Mouse (Mus musculus) midbrain, embryonic 16.5 days (tissue): ENCODE measurements around the gene Scn5a. TPM values are rescaled to one million over a fixed set of nuclear protein-coding genes. Genes with fewer than 3 reads are reported as not detected.
A peak's percentile ranks its signal among the peaks of the same experiment; 100 is the strongest.

Experiments
- ATAC-seq: fragments of 200-750 bp; cut with Nextera tagmentation; 2 replicates; pipeline ENCODE4 v1.8.0; 2017; ENCODE audit warnings: moderate TSS enrichment
- H3K27ac ChIP-seq: fragments of 300-500 bp; sonication (generic); 2 replicates; pipeline ENCODE4 v1.5.1; 2014; ENCODE audit warnings: mild to moderate bottlenecking, low read length, mixed read lengths
- H3K27me3 ChIP-seq: fragments of 300-500 bp; sonication (generic); 2 replicates; pipeline ENCODE4 v1.6.1; 2014; ENCODE audit warnings: low read depth, low read length, mixed read lengths; ENCODE audit not compliant: control insufficient read depth, insufficient read depth
- H3K36me3 ChIP-seq: fragments of 300-500 bp; sonication (generic); 2 replicates; pipeline ENCODE4 v1.6.1; 2014; ENCODE audit warnings: mild to moderate bottlenecking, low read length, moderate library complexity, mixed read lengths; ENCODE audit not compliant: control insufficient read depth, insufficient read depth
- H3K4me1 ChIP-seq: fragments of 300-500 bp; sonication (generic); 2 replicates; pipeline ENCODE4 v1.6.1; 2014; ENCODE audit warnings: mild to moderate bottlenecking, low read length, mixed read lengths; ENCODE audit not compliant: control insufficient read depth, insufficient read depth
- H3K4me2 ChIP-seq: fragments of 300-500 bp; sonication (generic); 2 replicates; pipeline ENCODE4 v1.6.1; 2014; ENCODE audit warnings: mild to moderate bottlenecking, low read length, mixed read lengths
- H3K4me3 ChIP-seq: fragments of 300-500 bp; sonication (generic); 2 replicates; pipeline ENCODE4 v1.5.1; 2014; ENCODE audit warnings: low read depth, mild to moderate bottlenecking, low read length, moderate library complexity, mixed read lengths
- H3K9ac ChIP-seq: fragments of 300-500 bp; sonication (generic); 2 replicates; pipeline ENCODE4 v1.6.1; 2014; ENCODE audit warnings: low read depth, low read length, mixed read lengths
- H3K9me3 ChIP-seq: fragments of 300-500 bp; sonication (generic); replicated peaks from 2 replicates; pipeline ENCODE4 v1.6.1; 2014; ENCODE audit warnings: mild to moderate bottlenecking, low read length, mixed read lengths; ENCODE audit not compliant: control insufficient read depth, poor library complexity, severe bottlenecking
- WGBS: fragments of 180-500 bp; shearing (Covaris S2); extraction: QIAGEN DNeasy Blood & Tissue Kit; methylation state at CpG from one replicate; pipeline ENCODE4 v1.1.7; 2014; 5-methylcytosine and 5-hydroxymethylcytosine counted together
- polyA plus RNA-seq: library from polyadenylated mRNA; unstranded; fragments of >200 nt; fragmentation: Nextera tagmentation; extraction: Ambion mirVana; gene quantifications from 2 replicates; pipeline ENCODE4 v1.2.1, GENCODE M21; 2015

Gene Scn5a
- polyA plus RNA-seq, 1 experiment from 2014 or later = 0.40 TPM

DNA sequence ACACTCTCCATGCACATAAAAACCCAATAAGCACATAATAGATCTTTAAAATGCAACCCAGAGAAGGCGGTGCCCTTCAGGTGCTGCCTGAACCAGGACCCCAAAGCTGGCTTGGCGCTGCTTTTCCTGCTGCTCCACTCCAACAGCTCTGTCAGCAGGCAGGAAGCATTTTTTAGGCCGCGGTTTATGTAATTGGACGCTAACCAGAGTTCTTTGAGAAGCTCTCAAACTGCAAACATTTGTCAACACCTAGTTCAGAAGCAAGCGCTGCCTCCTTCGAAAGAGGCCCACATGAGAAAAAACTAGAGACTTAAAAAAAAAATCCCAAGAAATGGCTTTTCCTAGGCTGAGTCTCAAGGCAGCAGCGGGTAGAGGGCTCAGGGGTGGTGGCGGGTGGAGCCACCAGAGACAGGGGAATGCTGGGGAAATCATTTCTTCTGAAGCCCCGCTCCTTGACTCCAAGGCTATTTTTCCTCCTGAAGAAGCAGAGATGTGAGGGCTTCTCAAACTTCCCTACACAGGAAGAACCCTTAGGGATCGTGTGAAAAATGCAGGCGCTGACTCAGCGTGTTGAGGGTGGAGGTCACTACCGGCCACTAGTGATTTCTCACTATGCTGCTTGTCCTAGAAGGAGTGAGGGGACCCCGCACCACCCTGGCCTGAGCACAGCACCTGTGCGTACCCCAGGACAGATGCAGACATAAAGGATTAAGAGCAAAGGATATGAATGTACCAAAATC lies 19.1 kb downstream of the Scn5a start:
- WGBS = 82% methylated on average over 16 of the region's 16 CpGs
- H3K27me3 ChIP-seq = peaks cover 71% of the 10 kb centered on the region
- H3K27ac ChIP-seq = no peak overlapping the region
- H3K4me2 ChIP-seq = no peak overlapping the region
- H3K36me3 ChIP-seq = no peaks in the 10 kb centered on the region
- no peaks in the 10 kb centered on the region for H3K9me3 ChIP-seq
- ATAC-seq = no peak
- H3K4me3 ChIP-seq = no peak overlapping the region
- no peaks in the 10 kb centered on the region; the same call in 1 of the 2 replicates for H3K4me1 ChIP-seq
- H3K9ac ChIP-seq = no peak overlapping the region

DNA sequence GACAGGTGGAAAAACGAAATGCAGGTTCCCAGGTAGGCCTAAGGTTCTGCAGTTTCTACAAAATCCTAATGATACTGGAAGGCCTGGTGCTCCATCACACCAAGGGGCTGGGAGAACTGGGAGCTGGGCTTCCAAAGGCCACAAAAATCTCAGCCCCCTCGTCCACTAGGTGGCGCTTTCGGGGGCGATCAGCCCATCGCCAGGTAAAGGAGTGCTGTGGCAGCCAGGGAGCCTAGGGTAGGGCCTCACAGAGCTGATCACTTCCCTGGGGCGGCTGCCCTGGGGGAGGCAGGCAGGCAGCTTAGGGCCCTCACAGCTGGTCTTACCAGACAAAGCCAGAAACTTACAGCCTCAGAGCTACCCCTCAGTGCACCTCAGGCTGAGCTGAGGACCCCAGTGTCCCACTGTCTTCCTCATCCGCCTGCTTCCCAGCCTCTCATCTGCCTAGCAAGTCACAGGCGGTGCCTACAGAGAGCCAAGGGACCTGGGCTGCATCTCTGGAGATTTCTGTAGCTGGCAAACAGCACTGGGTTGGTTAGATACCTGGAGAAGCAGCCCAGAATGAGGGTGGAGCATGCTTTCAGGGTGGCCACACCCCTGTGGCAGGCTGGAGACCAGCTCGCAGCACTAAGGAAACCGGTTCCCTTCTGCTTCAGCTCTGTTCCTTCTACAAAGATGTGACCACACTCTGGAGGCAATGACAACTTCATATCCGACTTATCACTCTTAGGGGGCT lies 20.5 kb downstream of the Scn5a start:
- 18% methylated on average over 12 of the region's 12 CpGs for WGBS
- no peak for ATAC-seq
- peaks cover 69% of the 10 kb centered on the region for H3K27me3 ChIP-seq

GRCm38 (mm10) chr9:119556043-119556442 lies 22.8 kb downstream of the Scn5a start:
- H3K4me3 ChIP-seq = no peak overlapping the region
- peaks cover 68% of the 10 kb centered on the region for H3K27me3 ChIP-seq
- WGBS = 77% methylated on average over 3 of the region's 3 CpGs

More for the DNA sequence above, 20.5 kb downstream of the Scn5a start:
- Histone ChIP-seq H3K9me3 (no peaks in the 10 kb centered on the region), H3K4me1 (no peaks in the 10 kb centered on the region; the same call in 1 of the 2 replicates), H3K4me2 (no peak overlapping the region), H3K27ac (no peak overlapping the region), H3K9ac (no peak overlapping the region), H3K36me3 (no peaks in the 10 kb centered on the region), H3K4me3 (no peak overlapping the region)

GRCm38 (mm10) chr9:119547528-119547927 lies 31.3 kb downstream of the Scn5a start:
- no peaks in the 10 kb centered on the region for H3K36me3 ChIP-seq
- no peaks in the 10 kb centered on the region for H3K9me3 ChIP-seq
- no peak overlapping the region for H3K27ac ChIP-seq
- H3K9ac ChIP-seq = no peak overlapping the region
- no peak for ATAC-seq
- no peak overlapping the region for H3K4me3 ChIP-seq
- no peaks in the 10 kb centered on the region for H3K4me1 ChIP-seq
- H3K4me2 ChIP-seq = no peak overlapping the region
- WGBS = 37% methylated on average over 12 of the region's 12 CpGs
- H3K27me3 ChIP-seq = peaks cover 75% of the 10 kb centered on the region

More at GRCm38 (mm10) chr9:119556043-119556442, 22.8 kb downstream of the Scn5a start:
- H3K9me3 ChIP-seq = no peaks in the 10 kb centered on the region
- H3K27ac ChIP-seq = no peak overlapping the region
- no peak for ATAC-seq
- no peaks in the 10 kb centered on the region for H3K36me3 ChIP-seq
- H3K4me2 ChIP-seq = no peak overlapping the region
- no peaks in the 10 kb centered on the region for H3K4me1 ChIP-seq
- no peak overlapping the region for H3K9ac ChIP-seq

GRCm38 (mm10) chr9:119547128-119547527 lies 31.7 kb downstream of the Scn5a start:
- H3K4me3 ChIP-seq = no peak overlapping the region
- no peak overlapping the region for H3K4me2 ChIP-seq
- 56% methylated on average over 8 of the region's 8 CpGs for WGBS
- no peak for ATAC-seq
- no peaks in the 10 kb centered on the region for H3K9me3 ChIP-seq
- no peaks in the 10 kb centered on the region for H3K36me3 ChIP-seq
- no peaks in the 10 kb centered on the region for H3K4me1 ChIP-seq
- no peak overlapping the region for H3K9ac ChIP-seq
- H3K27ac ChIP-seq = no peak overlapping the region
- H3K27me3 ChIP-seq = peaks cover 75% of the 10 kb centered on the region

GRCm38 (mm10) chr9:119540726-119541125 lies 38.1 kb downstream of the Scn5a start:
- peaks cover 89% of the 10 kb centered on the region for H3K27me3 ChIP-seq
- no peak overlapping the region for H3K4me2 ChIP-seq
- 82% methylated on average over 9 of the region's 9 CpGs for whole genome bisulfite sequencing
- H3K4me1 ChIP-seq = no peaks in the 10 kb centered on the region
- H3K36me3 ChIP-seq = no peaks in the 10 kb centered on the region
- no peak overlapping the region for H3K27ac ChIP-seq
- no peak overlapping the region for H3K9ac ChIP-seq
- H3K9me3 ChIP-seq = no peaks in the 10 kb centered on the region
- no peak for ATAC-seq
- H3K4me3 ChIP-seq = no peak overlapping the region

DNA sequence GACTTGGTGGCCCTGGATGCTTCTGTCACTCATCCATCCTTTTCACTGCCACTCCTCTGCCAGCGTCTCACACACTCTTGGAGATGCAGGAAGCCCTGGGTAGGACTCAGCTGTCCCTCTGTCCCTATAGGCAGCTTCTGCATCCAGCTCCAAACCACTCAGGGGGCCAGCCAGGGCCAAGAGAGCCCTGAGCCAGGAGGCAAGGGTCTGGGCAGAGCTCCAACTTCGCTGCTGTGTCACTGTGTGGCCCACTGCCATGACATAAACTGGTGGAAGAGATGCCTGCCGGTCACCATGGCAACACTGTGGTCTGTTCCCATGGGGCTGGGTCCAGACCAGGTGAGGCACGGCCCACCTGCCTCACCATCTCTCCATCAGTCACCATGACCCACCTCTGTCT lies 41.0 kb downstream of the Scn5a start:
- Histone ChIP-seq H3K4me2 (no peak overlapping the region), H3K9ac (no peak overlapping the region), H3K4me1 (no peaks in the 10 kb centered on the region), H3K27ac (no peak overlapping the region), H3K9me3 (no peaks in the 10 kb centered on the region), H3K27me3 (peaks cover 92% of the 10 kb centered on the region), H3K36me3 (no peaks in the 10 kb centered on the region), H3K4me3 (no peak overlapping the region)
- ATAC-seq = peak; percentile 36; the same call in 1 of the 2 replicates
- WGBS = 57% methylated on average over 4 of the region's 4 CpGs

- Histone ChIP-seq H3K4me1 (no peaks in the 10 kb centered on the region), H3K36me3 (no peaks in the 10 kb centered on the region), H3K9me3 (no peaks in the 10 kb centered on the region), H3K9ac (no peak overlapping the region), H3K27me3 (peaks cover 91% of the 10 kb centered on the region), H3K27ac (no peak overlapping the region), H3K4me3 (no peak overlapping the region), H3K4me2 (no peak overlapping the region)
- ATAC-seq = no peak
- WGBS = 4% methylated on average over 10 of the region's 10 CpGs
Measured at GRCm38 (mm10) chr9:119531684-119532417, 47.0 kb downstream of the Scn5a start.
